Mouse (Mus musculus): ENCODE measurements at regions not wholly inside any gene's neighbourhood (a gene's known extent, or its start where the extent isn't known, plus 50 kb on each side); places are given as distances from the start of the nearest gene placed in this dataset.

DNA sequence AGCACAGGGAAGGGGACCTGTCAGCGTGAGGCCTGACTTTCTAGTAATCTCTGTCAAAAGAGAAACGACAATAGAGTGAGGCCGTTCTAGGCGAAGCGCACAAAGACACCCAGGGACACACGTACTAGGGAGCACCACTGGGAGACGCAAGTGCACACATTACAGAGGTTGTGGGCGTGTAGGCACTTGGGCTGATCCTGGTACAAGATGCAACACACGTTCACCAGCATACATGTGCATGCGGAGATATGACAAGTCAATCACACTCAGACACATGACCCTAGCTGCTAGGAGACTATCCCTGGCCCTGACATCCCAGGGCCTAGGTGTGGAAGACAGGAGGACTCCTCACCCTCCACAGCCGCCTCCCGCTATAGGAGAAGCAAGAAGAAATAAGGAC, 327.4 kb upstream of the Dio3 start:
- intact Hi-C loops (cut with DNase I) = loop anchor here (10.0 kb wide), 1 partner anchor 197 kb away; no protein-coding TSS in a partner anchor

DNA sequence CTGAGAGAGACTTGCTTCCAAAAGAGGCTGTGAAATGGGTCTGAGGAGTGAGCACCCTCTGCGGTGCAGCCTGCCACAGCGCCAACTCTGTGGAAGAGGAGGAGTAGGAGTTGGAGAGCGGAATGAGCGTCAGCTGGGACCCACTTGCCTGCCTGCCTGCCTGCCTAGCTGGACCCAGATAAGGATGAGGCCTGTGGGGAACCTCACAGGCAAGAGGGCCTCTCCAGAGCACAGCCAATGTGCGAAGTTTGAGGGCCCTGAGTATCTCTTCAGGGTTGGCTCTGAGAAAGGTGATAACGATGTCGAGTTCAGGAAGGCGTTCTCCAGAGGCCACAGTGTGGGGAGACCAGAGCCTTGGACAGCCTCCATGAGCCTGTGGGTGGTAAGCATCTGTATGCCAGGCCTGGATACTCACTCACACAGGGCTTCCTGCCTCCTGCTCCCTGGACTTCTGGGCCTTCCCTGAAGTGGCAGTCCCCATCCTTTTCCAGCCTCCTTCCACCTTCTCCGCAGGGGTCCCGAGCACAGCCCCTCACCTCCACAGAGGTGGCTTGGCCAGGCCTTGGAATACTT, 326.9 kb upstream of the Dio3 start:
- intact Hi-C loops (cut with DNase I) = loop anchor here (10.0 kb wide), 1 partner anchor 197 kb away; no protein-coding TSS in a partner anchor

GRCm38 (mm10) chr12:109952933-109953332, 325.9 kb upstream of the Dio3 start:
- intact Hi-C loops (cut with DNase I) = loop anchor here (10.0 kb wide), 1 partner anchor 198 kb away; no protein-coding TSS in a partner anchor

DNA sequence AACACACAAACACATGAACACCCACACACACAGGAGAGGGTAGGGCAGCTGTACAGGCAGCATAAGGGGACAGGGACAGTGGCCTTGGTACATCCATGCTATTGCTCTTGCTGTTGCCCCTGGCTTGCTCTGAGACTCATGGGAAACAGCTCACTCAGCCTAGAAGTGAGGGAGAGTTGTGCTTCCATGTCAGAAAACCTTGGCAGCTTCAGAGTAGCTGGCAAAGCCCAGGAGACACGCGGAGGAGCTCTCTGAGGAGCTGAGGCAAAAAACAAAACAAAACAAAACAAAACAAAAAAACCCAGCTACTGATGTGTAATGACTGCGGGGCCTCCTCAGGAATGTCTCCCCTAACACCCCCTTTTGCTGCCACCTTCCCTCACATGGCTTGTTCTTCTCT, 321.6 kb upstream of the Dio3 start:
- intact Hi-C loops (cut with DNase I) = loop anchor here (5.0 to 10.0 kb wide), 2 partner anchors 203 to 520 kb away; no protein-coding TSS in a partner anchor

DNA sequence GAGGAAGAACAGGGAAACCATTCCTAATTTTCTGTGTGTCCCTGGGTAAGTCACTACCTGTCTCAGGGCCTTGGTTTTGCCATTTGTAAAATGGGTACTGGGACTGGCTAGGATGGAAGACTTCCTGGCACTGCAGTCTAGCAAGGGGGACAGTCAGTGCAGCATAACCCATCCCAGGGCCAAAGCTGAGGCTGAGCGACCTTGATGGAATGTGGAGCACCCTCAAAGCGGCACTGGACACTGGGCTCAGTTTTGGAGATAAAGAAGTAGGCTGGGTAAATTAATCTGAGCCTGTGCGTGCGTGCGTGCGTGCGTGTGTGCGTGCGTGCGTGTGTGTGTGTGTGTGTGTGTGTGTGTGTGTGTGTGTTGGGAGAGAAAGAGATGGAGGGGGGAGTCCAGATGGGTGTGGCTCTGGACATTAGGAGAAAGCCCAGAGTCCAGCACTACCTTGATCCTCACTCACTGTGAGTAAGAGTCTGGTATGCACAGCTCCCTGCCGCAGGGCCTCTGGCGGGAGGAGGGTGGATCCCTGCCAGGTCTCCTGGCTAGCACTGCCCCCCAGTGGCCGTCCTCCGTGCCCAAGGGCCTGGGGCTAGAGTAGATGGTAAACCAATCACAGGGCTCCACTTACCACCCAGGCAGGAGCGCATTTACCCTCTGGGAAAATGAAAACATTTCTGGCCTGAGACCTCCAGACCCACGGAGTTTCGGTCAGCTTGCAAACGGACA, 320.3 kb upstream of the Dio3 start:
- intact Hi-C loops (cut with DNase I) = loop anchor here (5.0 to 10.0 kb wide), 2 partner anchors 204 to 521 kb away; no protein-coding TSS in a partner anchor

DNA sequence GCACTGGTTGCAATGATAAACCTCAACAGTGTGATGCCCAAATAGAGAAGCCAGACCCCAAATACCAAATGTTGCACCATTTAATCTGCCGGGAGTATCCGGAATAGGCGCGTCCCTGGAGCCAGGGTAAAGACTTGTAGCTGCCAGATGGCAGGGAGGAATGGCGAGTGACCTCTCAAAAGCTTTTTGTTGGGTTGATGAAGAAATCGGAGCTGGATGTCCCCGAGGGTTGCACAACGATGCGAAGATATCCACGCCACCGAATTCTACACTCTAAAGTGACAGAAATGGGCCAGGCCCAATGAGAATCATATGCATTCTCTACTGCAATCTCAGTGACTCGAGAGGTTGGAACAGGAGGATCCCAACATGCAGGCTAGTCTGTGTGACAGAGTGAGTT, 312.1 kb upstream of the Dio3 start:
- intact Hi-C loops (cut with DNase I) = no loop called here

- intact Hi-C loops (cut with DNase I) = no loop called here
These were observed 310.6 kb upstream of the Dio3 start for GRCm38 (mm10) chr12:109968303-109968702.

- intact Hi-C loops (cut with DNase I) = no loop called here
These were observed 307.4 kb upstream of the Dio3 start for GRCm38 (mm10) chr12:109971508-109971907.

- intact Hi-C loops (cut with DNase I) = no loop called here
These were observed 306.4 kb upstream of the Dio3 start for GRCm38 (mm10) chr12:109972366-109973015.

- intact Hi-C loops (cut with DNase I) = no loop called here
These were observed 305.3 kb upstream of the Dio3 start for GRCm38 (mm10) chr12:109973598-109973997.

DNA sequence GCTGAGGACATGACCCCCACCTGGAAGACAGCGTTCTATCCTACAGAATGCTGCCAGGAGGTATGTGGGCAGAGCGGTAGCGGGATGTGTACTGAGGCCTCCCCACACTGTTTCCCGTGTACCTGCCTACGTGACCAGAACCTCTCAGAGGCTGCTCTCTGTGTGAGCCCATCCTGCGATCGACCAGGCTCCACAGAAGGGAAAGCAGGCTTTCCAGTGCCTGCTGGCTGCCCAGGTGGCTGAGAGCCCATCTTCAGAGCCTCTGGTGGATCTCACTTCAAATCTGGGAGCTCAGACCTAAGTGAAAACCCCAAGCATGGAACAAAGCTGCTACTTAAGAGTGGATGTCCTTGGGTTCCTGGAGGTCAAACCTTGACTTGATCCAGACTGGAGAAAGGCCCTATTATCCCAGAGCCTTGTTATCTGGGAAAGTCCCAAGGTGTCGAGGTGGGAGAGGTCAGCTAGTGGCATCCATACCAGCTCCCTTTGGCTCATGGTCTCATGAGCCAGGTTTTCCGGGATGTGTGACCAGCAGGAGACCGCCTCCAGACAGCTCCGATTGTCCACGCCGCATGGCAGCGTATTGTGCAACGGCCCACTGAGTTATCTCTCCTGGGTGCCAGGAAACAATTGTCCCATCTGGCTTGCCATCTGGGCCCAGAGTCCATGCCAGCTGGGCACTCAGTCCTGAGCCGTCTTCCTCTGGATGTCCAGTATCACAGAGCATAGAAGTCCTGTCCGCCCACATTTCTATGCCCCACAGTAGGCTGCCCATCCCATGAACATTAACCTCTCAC, 303.5 kb upstream of the Dio3 start:
- intact Hi-C loops (cut with DNase I) = no loop called here

DNA sequence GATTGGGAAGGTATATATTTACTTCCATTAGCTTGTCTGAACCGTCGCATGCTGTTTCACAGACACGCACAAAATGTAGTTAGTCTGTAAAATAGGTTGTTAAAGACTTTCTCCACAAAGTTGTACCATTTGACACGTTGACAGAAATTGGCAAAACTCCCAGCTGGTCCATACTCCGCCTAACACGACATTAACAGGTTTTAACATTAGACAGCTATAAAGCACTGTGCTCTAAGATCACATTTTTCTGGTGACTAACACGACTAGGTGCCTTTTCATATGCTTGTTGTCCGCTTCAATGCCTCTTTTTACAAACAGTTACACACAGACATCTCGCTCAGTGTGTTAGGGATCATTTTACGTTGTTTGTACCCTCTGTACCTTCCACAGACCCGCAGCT, 294.2 kb upstream of the Dio3 start:
- intact Hi-C loops (cut with DNase I) = no loop called here

DNA sequence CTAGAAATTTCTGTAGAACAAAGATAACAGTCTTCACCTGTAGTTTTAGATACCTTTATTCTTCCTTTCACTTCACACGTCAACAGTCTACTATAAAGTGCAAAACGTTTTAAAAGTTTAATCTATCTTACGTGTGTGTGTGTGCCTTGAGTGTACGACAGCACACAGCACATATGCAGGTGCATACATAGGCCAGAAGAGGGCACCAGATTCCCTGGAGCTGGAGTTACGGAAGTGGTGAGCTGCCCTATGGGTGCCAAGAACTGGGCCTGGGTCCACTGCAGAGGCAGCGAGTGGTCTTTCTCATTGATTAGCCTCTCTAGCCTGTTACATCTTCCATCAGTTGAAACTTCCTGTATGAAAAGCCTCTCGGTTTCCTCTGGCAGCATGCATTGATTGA, 285.5 kb upstream of the Dio3 start:
- intact Hi-C loops (cut with DNase I) = no loop called here

DNA sequence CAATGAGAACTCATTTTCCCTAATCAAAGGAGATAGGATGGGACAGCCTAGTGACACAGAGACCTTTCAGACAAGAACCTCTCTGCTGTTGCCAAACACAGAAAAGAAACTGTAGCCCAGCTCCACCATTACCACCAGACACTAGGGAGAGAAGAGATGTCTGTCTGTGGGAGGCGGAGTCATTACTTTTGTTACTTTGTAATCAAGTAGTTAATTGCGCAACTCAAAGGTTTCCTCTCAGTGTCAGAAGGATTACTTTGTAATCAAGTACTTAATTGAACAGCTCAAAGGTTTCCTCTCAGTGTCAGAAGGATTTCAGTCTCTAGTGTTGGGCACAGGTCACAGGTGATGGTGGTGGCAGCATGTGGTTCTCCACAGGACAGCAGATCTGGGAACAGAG, 276.2 kb upstream of the Dio3 start:
- intact Hi-C loops (cut with DNase I) = no loop called here

GRCm38 (mm10) chr12:110009136-110009535, 269.7 kb upstream of the Dio3 start:
- intact Hi-C loops (cut with DNase I) = loop anchor here (5.0 kb wide), 1 partner anchor 368 kb away; no protein-coding TSS in a partner anchor

DNA sequence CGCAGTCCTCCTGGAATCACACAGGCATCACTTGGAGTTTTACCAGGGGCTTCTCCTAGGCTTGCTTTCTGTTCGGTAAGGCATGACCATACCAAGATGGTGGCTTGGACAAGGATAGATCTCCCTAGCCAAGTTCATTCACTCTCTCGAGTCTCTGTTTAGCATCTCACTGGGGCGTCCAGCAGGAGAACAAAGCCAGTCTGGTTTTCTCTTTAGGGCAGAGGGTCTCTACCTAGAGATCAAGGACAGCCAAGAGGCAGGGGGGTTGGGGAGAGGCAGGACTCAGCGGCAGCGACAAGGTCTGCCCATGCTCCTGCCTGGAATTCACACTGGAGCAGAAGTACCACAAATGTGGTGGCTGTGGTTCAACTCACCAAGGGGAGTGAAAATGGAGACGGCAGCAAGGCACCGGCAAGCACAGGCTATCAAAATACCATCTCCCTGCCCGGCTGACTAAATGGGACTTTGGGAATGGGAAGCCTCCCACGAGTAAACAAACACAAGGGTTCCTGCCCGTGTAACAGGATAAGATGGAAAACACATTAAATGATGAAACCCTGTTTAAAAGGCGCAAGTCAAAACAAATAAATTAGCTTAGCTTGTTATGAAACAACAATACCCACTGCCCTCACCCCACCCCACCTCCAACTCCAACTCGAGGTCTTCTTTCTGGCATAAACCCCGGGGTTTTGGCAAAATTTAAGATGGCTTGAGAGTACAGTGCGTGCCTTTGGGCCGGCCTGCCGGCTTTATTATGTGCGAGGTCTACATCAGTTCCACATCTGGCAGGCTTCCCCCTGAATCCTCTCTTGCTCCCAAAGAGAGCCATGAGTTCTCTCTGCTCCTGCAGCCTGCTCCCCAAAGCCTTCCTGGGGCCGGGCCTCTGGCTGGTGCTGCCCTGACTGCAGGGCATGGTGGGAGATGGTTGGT, 258.1 kb upstream of the Dio3 start:
- intact Hi-C loops (cut with DNase I) = no loop called here

DNA sequence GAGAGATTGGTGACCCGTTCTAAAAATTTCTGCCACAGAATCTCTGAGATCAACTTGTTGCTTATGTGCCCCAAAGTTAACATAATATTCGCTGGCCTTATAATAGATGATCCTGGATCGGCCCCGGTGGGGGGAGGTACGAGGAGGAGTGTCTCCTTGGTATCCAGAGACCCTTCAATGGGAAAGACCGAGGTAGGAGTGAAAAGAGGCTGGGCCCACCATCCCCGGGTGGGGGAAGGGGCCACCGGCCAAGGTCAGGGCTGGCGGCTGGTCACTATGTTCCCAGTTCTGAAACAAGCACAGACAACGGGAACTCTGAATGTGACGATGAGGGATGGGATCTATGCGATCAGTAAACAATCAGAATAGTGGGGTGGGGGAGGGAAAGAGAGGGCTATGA, 257.2 kb upstream of the Dio3 start:
- intact Hi-C loops (cut with DNase I) = no loop called here

DNA sequence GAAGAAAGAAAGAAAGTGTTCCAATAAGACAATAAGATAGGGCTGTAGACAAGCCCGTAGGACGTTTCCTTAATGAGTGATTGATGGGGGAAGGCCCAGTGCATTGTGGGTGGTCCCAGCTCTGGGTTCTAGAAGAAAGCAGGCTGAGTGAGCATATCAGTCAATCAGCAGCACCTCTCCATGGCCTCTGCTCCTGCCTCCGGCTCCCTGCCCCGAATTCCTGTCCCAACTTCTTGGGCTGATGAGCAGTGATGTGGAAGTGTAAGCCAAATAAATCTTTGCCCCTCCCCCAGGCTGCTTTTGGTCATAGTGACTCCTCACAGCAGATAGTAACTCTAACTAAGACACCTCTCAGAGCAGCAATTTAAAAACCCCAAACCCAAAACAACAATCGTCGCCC, 256.2 kb upstream of the Dio3 start:
- intact Hi-C loops (cut with DNase I) = no loop called here

GRCm38 (mm10) chr12:110023192-110024101, 255.4 kb upstream of the Dio3 start:
- intact Hi-C loops (cut with DNase I) = no loop called here

Data from adrenal gland (tissue).